Comparison of ENCODE assay signal across 9 mouse cellular contexts in the genomic region with DNA sequence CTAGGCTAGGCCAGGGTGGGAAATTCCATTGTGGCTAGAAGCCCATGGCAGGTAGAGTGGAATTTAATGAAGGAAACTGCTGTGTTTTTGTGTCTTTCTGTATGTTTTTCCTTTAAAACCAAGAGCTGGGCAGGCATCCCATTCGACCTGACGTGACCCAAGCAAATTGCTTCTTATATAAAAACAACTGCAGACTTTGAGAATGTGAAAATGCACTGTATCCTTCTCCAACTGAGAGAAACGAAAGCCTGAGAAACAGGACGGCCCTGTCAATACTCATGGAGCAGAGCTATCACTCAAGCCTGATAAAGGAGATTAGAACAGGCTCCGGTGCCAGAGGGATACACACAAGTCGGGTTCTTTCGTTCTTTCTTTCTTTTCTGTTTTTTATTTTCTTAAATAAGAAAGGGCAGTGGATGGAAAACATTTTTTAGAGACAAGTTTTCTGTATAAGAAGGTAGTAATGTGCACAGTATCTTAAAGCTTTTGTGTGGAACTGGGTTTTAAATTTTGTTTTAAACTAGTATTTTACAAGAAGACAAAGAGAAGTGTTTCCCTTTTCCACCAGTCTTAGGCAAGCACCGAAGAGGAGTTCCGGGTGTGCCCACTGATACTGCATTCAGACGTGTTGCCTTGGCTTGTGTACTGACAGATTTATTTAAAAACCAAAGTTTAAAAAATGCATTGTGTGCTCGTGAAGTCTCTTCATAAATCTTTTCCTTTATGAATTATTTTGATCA.
DNase-seq lines count a peak whose midpoint lies in the region; ATAC-seq and TF ChIP-seq lines count a peak whose summit lies in the region.
"Had no signal": no experiment of that assay in that cellular context is flagged by ENCODE, and none has a peak within 500 bp of the region (broad histone marks: within the 10 kb centered on the region; RNA-seq: fewer than 3 reads in every experiment).

No protein-coding gene starts in this region.

- no peak overlapping the region for H3K4me2 ChIP-seq in hindbrain, embryonic 16.5 days (ENCODE audit: low read length)
- H3K4me2 ChIP-seq in hindbrain, embryonic 14.5 days (replicated peaks), result no peak overlapping the region
- H3K4me2 ChIP-seq in midbrain, postnatal 0 days (ENCODE audit: low read depth, low read length, poor library complexity, severe bottlenecking), result no peak overlapping the region
- no peak overlapping the region for H3K4me2 ChIP-seq in liver, embryonic 12.5 days

- H3K36me3 ChIP-seq in hindbrain, embryonic 16.5 days (ENCODE audit: control insufficient read depth, insufficient read depth, low read length), result no peaks in the 10 kb centered on the region
- H3K36me3 ChIP-seq in hindbrain, embryonic 14.5 days (replicated peaks; ENCODE audit: control insufficient read depth, insufficient read depth), result no peaks in the 10 kb centered on the region
- no peaks in the 10 kb centered on the region for H3K36me3 ChIP-seq in midbrain, postnatal 0 days (ENCODE audit: insufficient read depth, low read length)
- H3K36me3 ChIP-seq in liver, embryonic 12.5 days, result no peaks in the 10 kb centered on the region

- DNase-seq in hindbrain, embryonic 14.5 days (ENCODE audit: low spot score), result no peak
- DNase-seq in cerebellum, adult 2 months, result peak; percentile 55 to 57
- peak; percentile 10 to 24 for DNase-seq in gastrocnemius, adult 8-10 months (ENCODE audit: low spot score in 2 of 2)
- peak; percentile 51 for DNase-seq in kidney, adult 18-20 months
- DNase-seq in midbrain, postnatal 0 days (ENCODE audit: low spot score), result no peak
- DNase-seq in spleen, postnatal 36 days (ENCODE audit: low spot score in 2 of 2), result no peak

- no peaks in the 10 kb centered on the region for H3K27me3 ChIP-seq in hindbrain, embryonic 16.5 days (replicated peaks; ENCODE audit: control insufficient read depth, insufficient read depth, low read length)
- no peaks in the 10 kb centered on the region for H3K27me3 ChIP-seq in hindbrain, embryonic 14.5 days (ENCODE audit: control insufficient read depth, insufficient read depth, low read length)
- H3K27me3 ChIP-seq in cerebellum, adult 2 months (ENCODE audit: control insufficient read depth, insufficient read depth, low read length), result no peaks in the 10 kb centered on the region
- no peaks in the 10 kb centered on the region for H3K27me3 ChIP-seq in midbrain, postnatal 0 days (ENCODE audit: insufficient read depth, low read length)
- H3K27me3 ChIP-seq in liver, embryonic 12.5 days (replicated peaks), result no peaks in the 10 kb centered on the region

- TF ChIP-seq POLR2A in cerebellum, adult 2 months (IDR thresholded peaks at IDR 0.05; ENCODE audit: borderline replicate concordance, insufficient read depth, low read length), result no peak

- peak; percentile 64; the same call in 1 of the 2 replicates for ATAC-seq in hindbrain, embryonic 16.5 days
- ATAC-seq in hindbrain, embryonic 14.5 days (ENCODE audit: low FRiP score), result no peak
- no peak for ATAC-seq in midbrain, postnatal 0 days (ENCODE audit: low FRiP score)
- ATAC-seq in liver, embryonic 12.5 days, result no peak

- no peak overlapping the region for H3K4me3 ChIP-seq in hindbrain, embryonic 16.5 days (ENCODE audit: low read length)
- no peak overlapping the region for H3K4me3 ChIP-seq in hindbrain, embryonic 14.5 days (replicated peaks; ENCODE audit: low read length)
- no peak overlapping the region for H3K4me3 ChIP-seq in cerebellum, adult 2 months (replicated peaks; ENCODE audit: insufficient read depth, low read depth, low read length)
- no peak overlapping the region for H3K4me3 ChIP-seq in midbrain, postnatal 0 days (ENCODE audit: low read depth, low read length)
- no peak overlapping the region for H3K4me3 ChIP-seq in liver, embryonic 12.5 days
- H3K4me3 ChIP-seq: erythroblast, embryonic 14.5 days had no signal

- H3K4me1 ChIP-seq in hindbrain, embryonic 16.5 days (ENCODE audit: control insufficient read depth, insufficient read depth, low read depth, low read length), result peaks cover 5% of the 10 kb centered on the region
- no peaks in the 10 kb centered on the region for H3K4me1 ChIP-seq in hindbrain, embryonic 14.5 days (replicated peaks; ENCODE audit: control insufficient read depth, insufficient read depth, low read length)
- peaks cover 3% of the 10 kb centered on the region; the same call in 1 of the 2 replicates for H3K4me1 ChIP-seq in cerebellum, adult 2 months (ENCODE audit: control insufficient read depth, insufficient read depth, low read length)
- H3K4me1 ChIP-seq in midbrain, postnatal 0 days (ENCODE audit: insufficient read depth, low read length), result no peaks in the 10 kb centered on the region
- H3K4me1 ChIP-seq in liver, embryonic 12.5 days, result peaks cover 2% of the 10 kb centered on the region; the same call in 1 of the 2 replicates

- H3K9me3 ChIP-seq in hindbrain, embryonic 16.5 days (ENCODE audit: control insufficient read depth, low read length), result no peaks in the 10 kb centered on the region
- H3K9me3 ChIP-seq in hindbrain, embryonic 14.5 days (ENCODE audit: control insufficient read depth, low read length), result no peaks in the 10 kb centered on the region
- no peaks in the 10 kb centered on the region for H3K9me3 ChIP-seq in midbrain, postnatal 0 days (ENCODE audit: low read length)
- H3K9me3 ChIP-seq in liver, embryonic 12.5 days (replicated peaks), result no peaks in the 10 kb centered on the region

- no peak for TF ChIP-seq CTCF in cerebellum, adult 2 months (IDR thresholded peaks at IDR 0.05; ENCODE audit: borderline replicate concordance, insufficient read depth, low read depth, low read length)
- no peak for TF ChIP-seq CTCF in midbrain, postnatal 0 days (IDR thresholded peaks at IDR 0.05)

- no peak overlapping the region for H3K9ac ChIP-seq in hindbrain, embryonic 16.5 days (ENCODE audit: low read depth, low read length)
- no peak overlapping the region for H3K9ac ChIP-seq in hindbrain, embryonic 14.5 days
- H3K9ac ChIP-seq in midbrain, postnatal 0 days (replicated peaks; ENCODE audit: low read length, poor library complexity, severe bottlenecking), result no peak overlapping the region
- H3K9ac ChIP-seq in liver, embryonic 12.5 days, result no peak overlapping the region

- H3K27ac ChIP-seq in hindbrain, embryonic 16.5 days (ENCODE audit: low read depth, low read length), result peak overlapping the region; percentile 29; the same call in 1 of the 2 replicates
- H3K27ac ChIP-seq in hindbrain, embryonic 14.5 days, result no peak overlapping the region
- H3K27ac ChIP-seq in cerebellum, adult 2 months (ENCODE audit: insufficient read depth, low read length), result no peak overlapping the region
- peak overlapping the region; percentile 43; the same call in 1 of the 2 replicates for H3K27ac ChIP-seq in midbrain, postnatal 0 days (ENCODE audit: low read depth, low read length)
- H3K27ac ChIP-seq in liver, embryonic 12.5 days, result no peak overlapping the region

- WGBS in hindbrain, embryonic 16.5 days, result 37% methylated on average over 11 of the region's 11 CpGs
- 41% methylated on average over 11 of the region's 11 CpGs for WGBS in hindbrain, embryonic 14.5 days
- WGBS in cerebellum, adult 2 months, result 41% methylated on average over 11 of the region's 11 CpGs
- 27% methylated on average over 11 of the region's 11 CpGs for WGBS in midbrain, postnatal 0 days
- WGBS in liver, embryonic 12.5 days (ENCODE audit: insufficient replicate concordance), result 45% methylated on average over 11 of the region's 11 CpGs

Comparison
In these comparisons a context has a peak if more than half of its experiments do, and no peak if none do; other contexts are left out.
1. H3K27ac ChIP-seq: peak in hindbrain, embryonic 16.5 days (single experiment) and midbrain, postnatal 0 days (single experiment); none in hindbrain, embryonic 14.5 days (single experiment), cerebellum, adult 2 months (single experiment) and liver, embryonic 12.5 days (single experiment).
2. DNase-seq: peak in cerebellum, adult 2 months (2 of 2), gastrocnemius, adult 8-10 months (2 of 2) and kidney, adult 18-20 months (single experiment); none in hindbrain, embryonic 14.5 days (single experiment), midbrain, postnatal 0 days (single experiment) and spleen, postnatal 36 days (0 of 2).